ENCODE assay signal across 11 mouse cellular contexts in genomic region chr9:43246738-43247180, GRCm38 (mm10). TPM values are rescaled to one million over a fixed set of nuclear protein-coding genes. Genes with fewer than 3 reads are reported as not detected.
A peak's percentile ranks its signal among the peaks of the same experiment; 100 is the strongest.
DNase-seq lines count a peak whose midpoint lies in the region; ATAC-seq and TF ChIP-seq lines count a peak whose summit lies in the region.
"Had no signal": no experiment of that assay in that cellular context is flagged by ENCODE, and none has a peak within 500 bp of the region (broad histone marks: within the 10 kb centered on the region; RNA-seq: fewer than 3 reads in every experiment).

No protein-coding gene starts in this region.

- no peaks in the 10 kb centered on the region for H3K9me3 ChIP-seq in hindbrain, embryonic 12.5 days (replicated peaks)
- H3K9me3 ChIP-seq in hindbrain, embryonic 13.5 days: no peaks in the 10 kb centered on the region
- H3K9me3 ChIP-seq in embryonic facial prominence, embryonic 10.5 days: no peaks in the 10 kb centered on the region
- H3K9me3 ChIP-seq in intestine, embryonic 16.5 days (ENCODE audit: control insufficient read depth, low read length): no peaks in the 10 kb centered on the region
- H3K9me3 ChIP-seq: neural tube, embryonic 13.5 days had no signal

- no peak for TF ChIP-seq POLR2A in cerebellum, adult 2 months (IDR thresholded peaks at IDR 0.05; ENCODE audit: borderline replicate concordance, insufficient read depth, low read length)

- no peak for ATAC-seq in hindbrain, embryonic 12.5 days (ENCODE audit: low FRiP score)
- ATAC-seq in hindbrain, embryonic 13.5 days (ENCODE audit: low FRiP score): no peak
- peak; percentile 51; the same call in 1 of the 2 replicates for ATAC-seq in intestine, embryonic 16.5 days
- peak; percentile 42; the same call in 1 of the 2 replicates for ATAC-seq in megakaryocyte, adult 5-6 weeks (ENCODE audit: poor library complexity, severe bottlenecking)
- ATAC-seq in inflammation-experienced regulatory T-cells, adult 6 months: no peak

- no peaks in the 10 kb centered on the region for H3K4me1 ChIP-seq in hindbrain, embryonic 12.5 days
- H3K4me1 ChIP-seq in hindbrain, embryonic 13.5 days (replicated peaks): no peaks in the 10 kb centered on the region
- H3K4me1 ChIP-seq in embryonic facial prominence, embryonic 10.5 days: peaks cover 51% of the 10 kb centered on the region
- peaks cover 5% of the 10 kb centered on the region; the same call in 1 of the 2 replicates for H3K4me1 ChIP-seq in intestine, embryonic 16.5 days (ENCODE audit: control insufficient read depth, insufficient read depth, low read length)
- H3K4me1 ChIP-seq in cerebellum, adult 2 months (ENCODE audit: control insufficient read depth, insufficient read depth, low read length): no peaks in the 10 kb centered on the region
- H3K4me1 ChIP-seq: neural tube, embryonic 13.5 days had no signal

- H3K36me3 ChIP-seq in hindbrain, embryonic 12.5 days: no peaks in the 10 kb centered on the region
- no peaks in the 10 kb centered on the region for H3K36me3 ChIP-seq in hindbrain, embryonic 13.5 days
- no peaks in the 10 kb centered on the region for H3K36me3 ChIP-seq in embryonic facial prominence, embryonic 10.5 days (replicated peaks)
- no peaks in the 10 kb centered on the region for H3K36me3 ChIP-seq in intestine, embryonic 16.5 days (ENCODE audit: control insufficient read depth, insufficient read depth, low read length)
- H3K36me3 ChIP-seq: neural tube, embryonic 13.5 days had no signal

- 42% methylated on average over 10 of the region's 10 CpGs for WGBS in hindbrain, embryonic 12.5 days
- WGBS in hindbrain, embryonic 13.5 days: 51% methylated on average over 10 of the region's 10 CpGs
- 25% methylated on average over 10 of the region's 10 CpGs for whole genome bisulfite sequencing in embryonic facial prominence, embryonic 10.5 days
- 28% methylated on average over 10 of the region's 10 CpGs for WGBS in intestine, embryonic 16.5 days
- 68% methylated on average over 10 of the region's 10 CpGs for WGBS in cerebellum, adult 2 months

- DNase-seq in embryonic facial prominence, embryonic 10.5 days (ENCODE audit: low spot score): peak; percentile 39
- no peak for DNase-seq in cerebellum, adult 2 months
- DNase-seq: kidney, adult 18-20 months; layer of hippocampus, postnatal 36 days; right cerebral cortex, postnatal 14 days had no signal

- peak overlapping the region; percentile 36; the same call in 1 of the 2 replicates for H3K27ac ChIP-seq in hindbrain, embryonic 12.5 days
- no peak overlapping the region for H3K27ac ChIP-seq in hindbrain, embryonic 13.5 days
- peak overlapping the region; percentile 77 for H3K27ac ChIP-seq in embryonic facial prominence, embryonic 10.5 days (replicated peaks)
- no peak overlapping the region for H3K27ac ChIP-seq in intestine, embryonic 16.5 days (ENCODE audit: low read length)
- H3K27ac ChIP-seq in cerebellum, adult 2 months (ENCODE audit: insufficient read depth, low read length): no peak overlapping the region
- H3K27ac ChIP-seq: neural tube, embryonic 13.5 days had no signal

- no peaks in the 10 kb centered on the region; the same call in 1 of the 2 replicates for H3K27me3 ChIP-seq in hindbrain, embryonic 12.5 days
- H3K27me3 ChIP-seq in hindbrain, embryonic 13.5 days: peaks cover 18% of the 10 kb centered on the region; the same call in 1 of the 2 replicates
- no peaks in the 10 kb centered on the region for H3K27me3 ChIP-seq in embryonic facial prominence, embryonic 10.5 days (replicated peaks; ENCODE audit: low read depth, poor library complexity, severe bottlenecking)
- no peaks in the 10 kb centered on the region for H3K27me3 ChIP-seq in intestine, embryonic 16.5 days (replicated peaks; ENCODE audit: control insufficient read depth, insufficient read depth, low read length)
- no peaks in the 10 kb centered on the region; the same call in 1 of the 2 replicates for H3K27me3 ChIP-seq in cerebellum, adult 2 months (ENCODE audit: control insufficient read depth, insufficient read depth, low read length)
- H3K27me3 ChIP-seq: neural tube, embryonic 13.5 days had no signal

- H3K4me2 ChIP-seq in hindbrain, embryonic 12.5 days (replicated peaks): no peak overlapping the region
- H3K4me2 ChIP-seq in hindbrain, embryonic 13.5 days: no peak overlapping the region
- 0 out of 2 replicates have a peak overlapping the region, but pooled peaks have one; percentile 4 for H3K4me2 ChIP-seq in intestine, embryonic 16.5 days (ENCODE audit: low read depth, low read length)
- H3K4me2 ChIP-seq: neural tube, embryonic 13.5 days had no signal

- no peak overlapping the region for H3K4me3 ChIP-seq in hindbrain, embryonic 12.5 days
- no peak overlapping the region for H3K4me3 ChIP-seq in hindbrain, embryonic 13.5 days
- H3K4me3 ChIP-seq in embryonic facial prominence, embryonic 10.5 days: 0 out of 2 replicates have a peak overlapping the region, but pooled peaks have one; percentile 1
- H3K4me3 ChIP-seq in intestine, embryonic 16.5 days (ENCODE audit: low read length): no peak overlapping the region
- no peak overlapping the region for H3K4me3 ChIP-seq in cerebellum, adult 2 months (replicated peaks; ENCODE audit: insufficient read depth, low read depth, low read length)
- H3K4me3 ChIP-seq: neural tube, embryonic 13.5 days had no signal

- no peak for TF ChIP-seq CTCF in cerebellum, adult 2 months (IDR thresholded peaks at IDR 0.05; ENCODE audit: borderline replicate concordance, insufficient read depth, low read depth, low read length)

- no peak overlapping the region for H3K9ac ChIP-seq in hindbrain, embryonic 12.5 days
- no peak overlapping the region for H3K9ac ChIP-seq in hindbrain, embryonic 13.5 days
- H3K9ac ChIP-seq in intestine, embryonic 16.5 days (ENCODE audit: low read depth, low read length): no peak overlapping the region
- H3K9ac ChIP-seq: neural tube, embryonic 13.5 days had no signal

RNA-seq across cellular contexts. Expression of gene Oaf, which starts 7.0 kb away (rescaled TPM):
- polyA plus RNA-seq in hindbrain, embryonic 12.5 days (2016; fragmentation: Nextera tagmentation; extraction: Ambion mirVana): 44.6 and 46.7 TPM in 2 replicates
- 11.3 and 12.6 TPM in 2 replicates for polyA plus RNA-seq in hindbrain, embryonic 13.5 days (2015; fragmentation: Nextera tagmentation; extraction: Ambion mirVana)
- polyA plus RNA-seq in embryonic facial prominence, embryonic 10.5 days (2016; fragmentation: Nextera tagmentation; extraction: Ambion mirVana): 55.2 and 57.0 TPM in 2 replicates
- polyA plus RNA-seq in intestine, embryonic 16.5 days (2015; fragmentation: Nextera tagmentation; extraction: Ambion mirVana): 11.8 and 44.1 TPM in 2 replicates
- 7.0 and 7.2 TPM in 2 replicates for total RNA-seq in megakaryocyte, adult 5-6 weeks (2015)
- 3.2 and 3.7 TPM in 2 replicates for total RNA-seq in megakaryocyte, adult 5-6 weeks (2017)
- polyA plus RNA-seq in cerebellum, adult 2 months (2012; rRNA removed): 5.2 and 6.3 TPM in 2 replicates
- 1 to 10 TPM in 1 of 3 experiments, under 1 TPM in 1, not detected in 1; 0.28 to 1.3 TPM for polyA plus RNA-seq in inflammation-experienced regulatory T-cells, adult 6 months (2017; shearing (Covaris generic))

RNA-seq across cellular contexts. Expression of gene Pou2f3, which starts 36.6 kb away (rescaled TPM):
- polyA plus RNA-seq in hindbrain, embryonic 12.5 days (2016; fragmentation: Nextera tagmentation; extraction: Ambion mirVana): not detected in 2 replicates
- 0.12 TPM in 1 of 2 replicates, not detected in the other for polyA plus RNA-seq in hindbrain, embryonic 13.5 days (2015; fragmentation: Nextera tagmentation; extraction: Ambion mirVana)
- polyA plus RNA-seq in embryonic facial prominence, embryonic 10.5 days (2016; fragmentation: Nextera tagmentation; extraction: Ambion mirVana): not detected in 2 replicates
- polyA plus RNA-seq in intestine, embryonic 16.5 days (2015; fragmentation: Nextera tagmentation; extraction: Ambion mirVana): 0.24 and 0.34 TPM in 2 replicates
- not detected in 2 replicates for total RNA-seq in megakaryocyte, adult 5-6 weeks (2015)
- total RNA-seq in megakaryocyte, adult 5-6 weeks (2017): not detected in 2 replicates
- polyA plus RNA-seq in cerebellum, adult 2 months (2012; rRNA removed): 0.07 and 0.10 TPM in 2 replicates
- polyA plus RNA-seq in inflammation-experienced regulatory T-cells, adult 6 months (2017; shearing (Covaris generic)): not detected
- polyA plus RNA-seq: neural tube, embryonic 13.5 days had no signal

Comparison
In these comparisons a context has a peak if more than half of its experiments do, and no peak if none do; other contexts are left out.
1. H3K27ac ChIP-seq: peak in hindbrain, embryonic 12.5 days (single experiment) and embryonic facial prominence, embryonic 10.5 days (single experiment); none in hindbrain, embryonic 13.5 days (single experiment), intestine, embryonic 16.5 days (single experiment) and cerebellum, adult 2 months (single experiment).
2. ATAC-seq: peak in intestine, embryonic 16.5 days (single experiment) and megakaryocyte, adult 5-6 weeks (single experiment); none in hindbrain, embryonic 12.5 days (single experiment), hindbrain, embryonic 13.5 days (single experiment) and inflammation-experienced regulatory T-cells, adult 6 months (single experiment).